Mouse (Mus musculus) heart, embryonic 10.5 days (tissue): ENCODE data around the gene Slc39a3. TPM values are rescaled to one million over a fixed set of nuclear protein-coding genes. Genes with fewer than 3 reads are reported as not detected.

ENCODE experiments used
- DNase-seq: peaks from one replicate; pipeline ENCODE4 v3.0.0-alpha.2; 2017; ENCODE audit warnings: low spot score
- H3K27ac ChIP-seq: fragments of 300-500 bp; sonication (generic); 2 replicates; pipeline ENCODE4 v1.5.1; 2016; ENCODE audit warnings: mild to moderate bottlenecking
- H3K27me3 ChIP-seq: fragments of 300-500 bp; sonication (generic); 2 replicates; pipeline ENCODE4 v1.6.1; 2016; ENCODE audit warnings: mild to moderate bottlenecking; ENCODE audit not compliant: poor library complexity, insufficient read depth, severe bottlenecking
- H3K36me3 ChIP-seq: fragments of 300-500 bp; sonication (generic); 2 replicates; pipeline ENCODE4 v1.6.1; 2016; ENCODE audit warnings: mild to moderate bottlenecking, moderate library complexity
- H3K4me1 ChIP-seq: fragments of 300-500 bp; sonication (generic); 2 replicates; pipeline ENCODE4 v1.6.1; 2016; ENCODE audit warnings: mild to moderate bottlenecking
- H3K4me3 ChIP-seq: fragments of 300-500 bp; sonication (generic); 2 replicates; pipeline ENCODE4 v1.5.1; 2016; ENCODE audit warnings: mild to moderate bottlenecking, moderate library complexity
- H3K9me3 ChIP-seq: fragments of 300-500 bp; sonication (generic); 2 replicates; pipeline ENCODE4 v1.6.1; 2016; ENCODE audit warnings: mild to moderate bottlenecking, moderate library complexity
- WGBS: fragments of 180-500 bp; shearing (Covaris S2); methylation state at CpG from one replicate; pipeline ENCODE4 v1.1.7; 2016; 5-methylcytosine and 5-hydroxymethylcytosine counted together
- polyA plus RNA-seq: library from polyadenylated mRNA; unstranded; fragments of >200 nt; fragmentation: Nextera tagmentation; extraction: Ambion mirVana; gene quantifications from 2 replicates; pipeline ENCODE4 v1.2.1, GENCODE M21; 2016

Slc39a3 gene
- polyA plus RNA-seq, 1 experiment from 2014 or later = 10.7 TPM

GRCm38 (mm10) chr10:81015666-81016065 is 21.6 kb downstream of the Slc39a3 start:
- Histone ChIP-seq H3K9me3 (no peaks in the 10 kb centered on the region), H3K4me1 (peaks cover 14% of the 10 kb centered on the region), H3K27me3 (peaks cover 29% of the 10 kb centered on the region), H3K36me3 (no peaks in the 10 kb centered on the region), H3K27ac (no peak overlapping the region), H3K4me3 (no peak overlapping the region)
- 81% methylated on average over 2 of the region's 2 CpGs for WGBS
- DNase-seq = no peak

- H3K4me3 ChIP-seq = peak within 1 kb of the TSS; percentile 49
- no peaks in the 10 kb centered on the region for H3K9me3 ChIP-seq
- 11% methylated on average over 31 of the region's 31 CpGs for WGBS
- H3K36me3 ChIP-seq = no peaks in the 10 kb centered on the region
- DNase-seq = peak; percentile 96
- H3K27me3 ChIP-seq = peaks cover 21% of the 10 kb centered on the region
- no peak within 1 kb of the TSS for H3K27ac ChIP-seq
- H3K4me1 ChIP-seq = peaks cover 13% of the 10 kb centered on the region
Measured at GRCm38 (mm10) chr10:81014393-81015384, 22.5 kb downstream of the Slc39a3 start, which contains the start of gene Gng7. Gene Gng7 (minus strand): TSS chr10:81014945.

- Histone ChIP-seq H3K27me3 (peaks cover 21% of the 10 kb centered on the region), H3K4me1 (peaks cover 11% of the 10 kb centered on the region), H3K4me3 (no peak overlapping the region), H3K9me3 (no peaks in the 10 kb centered on the region), H3K36me3 (no peaks in the 10 kb centered on the region), H3K27ac (no peak overlapping the region)
- DNase-seq = no peak
- WGBS = 70% methylated on average over 6 of the region's 6 CpGs
Measured at GRCm38 (mm10) chr10:81010851-81011250, 26.4 kb downstream of the Slc39a3 start.

GRCm38 (mm10) chr10:81007240-81007639 is 30.0 kb downstream of the Slc39a3 start:
- H3K27ac ChIP-seq = no peak overlapping the region
- H3K36me3 ChIP-seq = no peaks in the 10 kb centered on the region
- H3K27me3 ChIP-seq = peaks cover 3% of the 10 kb centered on the region; the same call in 1 of the 2 replicates
- H3K9me3 ChIP-seq = no peaks in the 10 kb centered on the region
- no peak overlapping the region for H3K4me3 ChIP-seq
- 0 out of 2 replicates have a peak, but pooled peaks cover 5% of the 10 kb centered on the region for H3K4me1 ChIP-seq
- WGBS = 32% methylated on average over 7 of the region's 7 CpGs
- no peak for DNase-seq

GRCm38 (mm10) chr10:81006005-81006677 is 31.1 kb downstream of the Slc39a3 start:
- H3K27me3 ChIP-seq = peaks cover 7% of the 10 kb centered on the region; the same call in 1 of the 2 replicates
- H3K27ac ChIP-seq = no peak overlapping the region
- 85% methylated on average over 7 of the region's 7 CpGs for WGBS
- H3K36me3 ChIP-seq = no peaks in the 10 kb centered on the region
- DNase-seq = no peak
- peaks cover 13% of the 10 kb centered on the region for H3K4me1 ChIP-seq
- no peaks in the 10 kb centered on the region for H3K9me3 ChIP-seq
- no peak overlapping the region for H3K4me3 ChIP-seq

GRCm38 (mm10) chr10:81001161-81001560 is 36.1 kb downstream of the Slc39a3 start:
- H3K36me3 ChIP-seq = no peaks in the 10 kb centered on the region
- no peaks in the 10 kb centered on the region for H3K9me3 ChIP-seq
- WGBS = 54% methylated on average over 10 of the region's 10 CpGs
- H3K4me3 ChIP-seq = no peak overlapping the region
- peaks cover 30% of the 10 kb centered on the region for H3K4me1 ChIP-seq
- H3K27ac ChIP-seq = no peak overlapping the region
- DNase-seq = no peak
- H3K27me3 ChIP-seq = peaks cover 38% of the 10 kb centered on the region

- peaks cover 30% of the 10 kb centered on the region for H3K4me1 ChIP-seq
- H3K27me3 ChIP-seq = peaks cover 38% of the 10 kb centered on the region
- no peak overlapping the region for H3K4me3 ChIP-seq
- H3K27ac ChIP-seq = no peak overlapping the region
- no peaks in the 10 kb centered on the region for H3K9me3 ChIP-seq
- 48% methylated on average over 28 of the region's 28 CpGs for WGBS
- H3K36me3 ChIP-seq = no peaks in the 10 kb centered on the region
- peak; percentile 71 for DNase-seq
Measured at GRCm38 (mm10) chr10:81000197-81001062, 36.8 kb downstream of the Slc39a3 start.

GRCm38 (mm10) chr10:80999362-81000196 is 37.6 kb downstream of the Slc39a3 start:
- Histone ChIP-seq H3K4me3 (no peak overlapping the region), H3K9me3 (no peaks in the 10 kb centered on the region), H3K4me1 (peaks cover 36% of the 10 kb centered on the region), H3K27me3 (peaks cover 41% of the 10 kb centered on the region), H3K36me3 (no peaks in the 10 kb centered on the region), H3K27ac (peak overlapping the region; percentile 30; the same call in 1 of the 2 replicates)
- DNase-seq = peak; percentile 91
- 28% methylated on average over 37 of the region's 37 CpGs for whole genome bisulfite sequencing

- no peaks in the 10 kb centered on the region for H3K9me3 ChIP-seq
- no peaks in the 10 kb centered on the region for H3K36me3 ChIP-seq
- 17% methylated on average over 12 of the region's 12 CpGs for WGBS
- peak; percentile 87 for DNase-seq
- no peak overlapping the region for H3K4me3 ChIP-seq
- peaks cover 38% of the 10 kb centered on the region for H3K4me1 ChIP-seq
- peaks cover 44% of the 10 kb centered on the region for H3K27me3 ChIP-seq
- no peak overlapping the region for H3K27ac ChIP-seq
Measured at GRCm38 (mm10) chr10:80998778-80999177, 38.4 kb downstream of the Slc39a3 start.

GRCm38 (mm10) chr10:80998021-80998420 is 39.2 kb downstream of the Slc39a3 start:
- H3K27me3 ChIP-seq = peaks cover 50% of the 10 kb centered on the region
- no peaks in the 10 kb centered on the region for H3K9me3 ChIP-seq

GRCm38 (mm10) chr10:80997332-80997731 is 39.9 kb downstream of the Slc39a3 start:
- DNase-seq = no peak
- peaks cover 56% of the 10 kb centered on the region for H3K27me3 ChIP-seq
- no peak overlapping the region for H3K27ac ChIP-seq
- WGBS = 78% methylated on average over 8 of the region's 8 CpGs
- no peaks in the 10 kb centered on the region for H3K9me3 ChIP-seq
- H3K36me3 ChIP-seq = no peaks in the 10 kb centered on the region
- H3K4me3 ChIP-seq = no peak overlapping the region
- peaks cover 40% of the 10 kb centered on the region for H3K4me1 ChIP-seq

More at GRCm38 (mm10) chr10:80998021-80998420, 39.2 kb downstream of the Slc39a3 start:
- Histone ChIP-seq H3K27ac (no peak overlapping the region), H3K36me3 (no peaks in the 10 kb centered on the region), H3K4me3 (no peak overlapping the region), H3K4me1 (peaks cover 41% of the 10 kb centered on the region)
- DNase-seq = peak; percentile 74
- WGBS = 40% methylated on average over 14 of the region's 14 CpGs
